Mouse (Mus musculus) gastrocnemius, postnatal 14 days (tissue): ENCODE measurements around the gene Grhl3. TPM values are rescaled to one million over a fixed set of nuclear protein-coding genes. Genes with fewer than 3 reads are reported as not detected.

Experiments
- DNase-seq: peaks from one replicate; pipeline ENCODE4 v3.0.0; 2021; ENCODE audit warnings: mixed read lengths
- intact Hi-C: fragments of 180-260 bp; cut with DNase I; formaldehyde crosslinking; loops from one replicate; pipeline ENCODE4 v1.15.1; 2025; ENCODE audit warnings: low total_unique reads
- total RNA-seq, 2 experiments: library from RNA; stranded (reverse); gene quantifications; 2 replicates each; pipeline ENCODE4 v1.2.3; 2021

The Grhl3 gene
- total RNA-seq, 2 experiments from 2014 or later = 0.16 to 0.29 TPM

GRCm38 (mm10) chr4:135578490-135578889 is 5.1 kb upstream of the Grhl3 start:
- DNase-seq = no peak
- intact Hi-C loops = no loop called here

- intact Hi-C loops = no loop called here
- no peak for DNase-seq
Observed at GRCm38 (mm10) chr4:135575365-135576140, 2.1 kb upstream of the Grhl3 start.

- DNase-seq = no peak
- intact Hi-C loops = no loop called here
Observed at GRCm38 (mm10) chr4:135572276-135572675, 1.2 kb downstream of the Grhl3 start.

GRCm38 (mm10) chr4:135571037-135571550 is 2.3 kb downstream of the Grhl3 start:
- no peak for DNase-seq
- intact Hi-C loops = no loop called here

GRCm38 (mm10) chr4:135570152-135571036 is 3.0 kb downstream of the Grhl3 start:
- DNase-seq = no peak
- intact Hi-C loops = no loop called here

- no peak for DNase-seq
- intact Hi-C loops = no loop called here
Observed at GRCm38 (mm10) chr4:135569201-135569600, 4.2 kb downstream of the Grhl3 start.

GRCm38 (mm10) chr4:135567484-135567883 is 5.9 kb downstream of the Grhl3 start:
- no peak for DNase-seq
- intact Hi-C loops = no loop called here

GRCm38 (mm10) chr4:135567042-135567441 is 6.4 kb downstream of the Grhl3 start:
- DNase-seq = peak; percentile 34
- intact Hi-C loops = no loop called here

- DNase-seq = no peak
- intact Hi-C loops = no loop called here
Observed at GRCm38 (mm10) chr4:135565400-135565799, 8.0 kb downstream of the Grhl3 start.

- intact Hi-C loops = no loop called here
- no peak for DNase-seq
Observed at GRCm38 (mm10) chr4:135563794-135564193, 9.6 kb downstream of the Grhl3 start.

GRCm38 (mm10) chr4:135549323-135549722 is 24.1 kb downstream of the Grhl3 start:
- DNase-seq = no peak
- intact Hi-C loops = no loop called here

- no peak for DNase-seq
- intact Hi-C loops = no loop called here
Observed at GRCm38 (mm10) chr4:135548521-135549077, 24.8 kb downstream of the Grhl3 start.

GRCm38 (mm10) chr4:135548108-135548507 is 25.3 kb downstream of the Grhl3 start:
- no peak for DNase-seq
- intact Hi-C loops = no loop called here

GRCm38 (mm10) chr4:135547551-135547950 is 25.9 kb downstream of the Grhl3 start:
- intact Hi-C loops = no loop called here
- no peak for DNase-seq

- DNase-seq = no peak
- intact Hi-C loops = no loop called here
Observed at GRCm38 (mm10) chr4:135546793-135547192, 26.6 kb downstream of the Grhl3 start.

- DNase-seq = no peak
- intact Hi-C loops = no loop called here
Observed at GRCm38 (mm10) chr4:135546008-135546407, 27.4 kb downstream of the Grhl3 start.

- intact Hi-C loops = no loop called here
Observed at GRCm38 (mm10) chr4:135545080-135545511, 28.3 kb downstream of the Grhl3 start.

GRCm38 (mm10) chr4:135544284-135544683 is 29.1 kb downstream of the Grhl3 start:
- intact Hi-C loops = no loop called here
- DNase-seq = no peak

More at GRCm38 (mm10) chr4:135545080-135545511, 28.3 kb downstream of the Grhl3 start:
- DNase-seq = peak; percentile 20

- intact Hi-C loops = no loop called here
- no peak for DNase-seq
Observed at GRCm38 (mm10) chr4:135540057-135540456, 33.4 kb downstream of the Grhl3 start.

GRCm38 (mm10) chr4:135539056-135539455 is 34.4 kb downstream of the Grhl3 start:
- intact Hi-C loops = no loop called here
- no peak for DNase-seq
